Mouse (Mus musculus): Measurements from ENCODE around the gene Sf1. TPM values are rescaled to one million over a fixed set of nuclear protein-coding genes. Genes with fewer than 3 reads are reported as not detected.

The Sf1 gene
- polyA plus RNA-seq, 2 experiments from 2014 or later = 55.3 to 56.7 TPM

- peak; percentile 27 for ATAC-seq
Observed at GRCm38 (mm10) chr19:6400096-6401086, 36.9 kb downstream of the Sf1 start.

- peak; percentile 28 for ATAC-seq
Observed at GRCm38 (mm10) chr19:6401131-6401815, 37.8 kb downstream of the Sf1 start.

GRCm38 (mm10) chr19:6401951-6402350 lies 38.5 kb downstream of the Sf1 start:
- ATAC-seq = no peak

- no peak for ATAC-seq
Observed at GRCm38 (mm10) chr19:6403869-6404268, 40.4 kb downstream of the Sf1 start.

- no peak for ATAC-seq
Observed at GRCm38 (mm10) chr19:6405433-6405832, 41.9 kb downstream of the Sf1 start.

- no peak for ATAC-seq
Observed at GRCm38 (mm10) chr19:6407109-6407508, 43.6 kb downstream of the Sf1 start.

GRCm38 (mm10) chr19:6407816-6408510 lies 44.5 kb downstream of the Sf1 start:
- ATAC-seq = no peak

- ATAC-seq = no peak
Observed at GRCm38 (mm10) chr19:6408749-6409148, 45.3 kb downstream of the Sf1 start.

- ATAC-seq = no peak
Observed at GRCm38 (mm10) chr19:6409176-6409575, 45.7 kb downstream of the Sf1 start.

GRCm38 (mm10) chr19:6409936-6410335 lies 46.4 kb downstream of the Sf1 start:
- ATAC-seq = no peak

- ATAC-seq = no peak
Observed at GRCm38 (mm10) chr19:6412798-6413197, 49.3 kb downstream of the Sf1 start.

- no peak for ATAC-seq
Observed at GRCm38 (mm10) chr19:6415454-6415853, 52.0 kb downstream of the Sf1 start.

GRCm38 (mm10) chr19:6416124-6416770 lies 52.8 kb downstream of the Sf1 start:
- ATAC-seq = no peak

GRCm38 (mm10) chr19:6416894-6417761 lies 53.6 kb downstream of the Sf1 start:
- ATAC-seq = no peak

- peak; percentile 98 for ATAC-seq
Observed at GRCm38 (mm10) chr19:6418233-6418879, 54.9 kb downstream of the Sf1 start, which contains the start of gene Nrxn2. Nrxn2 (plus strand) TSS chr19:6418731.

GRCm38 (mm10) chr19:6418984-6419692 lies 55.6 kb downstream of the Sf1 start:
- no peak for ATAC-seq

GRCm38 (mm10) chr19:6419805-6420310 lies 56.4 kb downstream of the Sf1 start:
- no peak for ATAC-seq

GRCm38 (mm10) chr19:6420481-6421210 lies 57.2 kb downstream of the Sf1 start:
- ATAC-seq = no peak

- ATAC-seq = no peak
Observed at GRCm38 (mm10) chr19:6421211-6421590, 57.7 kb downstream of the Sf1 start.

Measured in CD4-positive, CD25-positive, alpha-beta regulatory T cell, adult 4 months (primary cell).